Mouse (Mus musculus): Measurements from ENCODE around the gene Abcb9.

GRCm38 (mm10) chr5:124027702-124028470 lies 67.7 kb downstream of the Abcb9 start:
- TF ChIP-seq POLR2A (IDR thresholded peaks at IDR 0.05; ENCODE audit: insufficient read length, low read depth) (no peak), E2F4 (IDR thresholded peaks at IDR 0.05; ENCODE audit: insufficient read depth) (no peak), TCF12 (IDR thresholded peaks at IDR 0.05; ENCODE audit: insufficient read depth, poor library complexity, severe bottlenecking) (no peak), MAX (IDR thresholded peaks at IDR 0.05; ENCODE audit: low read depth) (no peak), POLR2AphosphoS2 (IDR thresholded peaks at IDR 0.05; ENCODE audit: insufficient read length, low read depth) (no peak), USF1 (IDR thresholded peaks at IDR 0.05; ENCODE audit: low read depth) (no peak), MYOD1 (IDR thresholded peaks at IDR 0.05; ENCODE audit: control insufficient read depth in 1 of 3, insufficient read length in 2 of 3, low read depth in 2 of 3) (no peak), REST (IDR thresholded peaks at IDR 0.05; ENCODE audit: insufficient read depth, insufficient read length) (no peak), MYOG (IDR thresholded peaks at IDR 0.05; ENCODE audit: control insufficient read depth in 1 of 3, insufficient read depth in 1 of 3, insufficient read length in 2 of 3, low read depth in 2 of 3) (no peak), CEBPB (IDR thresholded peaks at IDR 0.05; ENCODE audit: insufficient read depth, poor library complexity, severe bottlenecking) (no peak)
